Mouse (Mus musculus) cerebellum, adult (tissue): ENCODE data around the gene Sirpa.
A peak's percentile ranks its signal among the peaks of the same experiment; 100 is the strongest.

Source experiments
- ATAC-seq: cut with Nextera tagmentation; 2 replicates; pipeline ENCODE4 v1.9.2; 2017; ENCODE audit warnings: mild to moderate bottlenecking, moderate library complexity, mixed read lengths; ENCODE audit not compliant: insufficient number of reproducible peaks, low FRiP score, low TSS enrichment

The Sirpa gene

GRCm38 (mm10) chr2:129630532-129630886 lies 37.9 kb downstream of the Sirpa start:
- ATAC-seq, result no peak

- no peak for ATAC-seq
These were observed 38.5 kb downstream of the Sirpa start for GRCm38 (mm10) chr2:129630978-129631660.

- ATAC-seq, result no peak
These were observed 39.7 kb downstream of the Sirpa start for GRCm38 (mm10) chr2:129632324-129632723.

- no peak for ATAC-seq
These were observed 40.6 kb downstream of the Sirpa start for GRCm38 (mm10) chr2:129633077-129633732.

GRCm38 (mm10) chr2:129633982-129634381 lies 41.3 kb downstream of the Sirpa start:
- ATAC-seq, result no peak

- peak; percentile 74 for ATAC-seq
These were observed 60.0 kb downstream of the Sirpa start for GRCm38 (mm10) chr2:129652616-129653015.

- no peak for ATAC-seq
These were observed 61.0 kb downstream of the Sirpa start for GRCm38 (mm10) chr2:129653632-129654031.

GRCm38 (mm10) chr2:129654233-129654950 lies 61.8 kb downstream of the Sirpa start:
- no peak for ATAC-seq

GRCm38 (mm10) chr2:129655033-129655432 lies 62.4 kb downstream of the Sirpa start:
- no peak for ATAC-seq

GRCm38 (mm10) chr2:129658796-129659195 lies 66.2 kb downstream of the Sirpa start:
- ATAC-seq, result no peak

GRCm38 (mm10) chr2:129660020-129660419 lies 67.4 kb downstream of the Sirpa start:
- ATAC-seq, result no peak

GRCm38 (mm10) chr2:129662484-129662883 lies 69.8 kb downstream of the Sirpa start:
- no peak for ATAC-seq

- ATAC-seq, result no peak
These were observed 79.3 kb downstream of the Sirpa start for GRCm38 (mm10) chr2:129671911-129672310.

- ATAC-seq, result peak; percentile 91
These were observed 82.5 kb downstream of the Sirpa start for GRCm38 (mm10) chr2:129674935-129675634.

GRCm38 (mm10) chr2:129677664-129678063 lies 85.0 kb downstream of the Sirpa start:
- ATAC-seq, result no peak

GRCm38 (mm10) chr2:129679066-129679465 lies 86.4 kb downstream of the Sirpa start:
- ATAC-seq, result no peak

GRCm38 (mm10) chr2:129680236-129680635 lies 87.6 kb downstream of the Sirpa start:
- no peak for ATAC-seq
